Mouse (Mus musculus) lung, adult 18-20 months (tissue): ENCODE data around the gene Ccdc96.

ENCODE experiments used
- DNase-seq, 2 experiments: peaks; one replicate each; pipeline ENCODE4 v3.0.0; 2022; ENCODE audit warnings: mixed read lengths in 2 of 2

The Ccdc96 gene

GRCm38 (mm10) chr5:36484171-36484990 is at the start of gene Ccdc96, which contains the start of gene Tada2b:
Gene Ccdc96 (plus strand): TSS chr5:36484588.
Gene Tada2b (minus strand): TSS chr5:36484285.
- peak; percentile 98 to 99 for DNase-seq

- no peak for DNase-seq
Observed at GRCm38 (mm10) chr5:36436858-36437257, 47.5 kb upstream of the Ccdc96 start.

- no peak for DNase-seq
Observed at GRCm38 (mm10) chr5:36440741-36441140, 43.6 kb upstream of the Ccdc96 start.

- DNase-seq: no peak
Observed at GRCm38 (mm10) chr5:36444611-36445010, 39.8 kb upstream of the Ccdc96 start.

GRCm38 (mm10) chr5:36445028-36445427 is 39.4 kb upstream of the Ccdc96 start:
- no peak for DNase-seq

GRCm38 (mm10) chr5:36446166-36446890 is 38.1 kb upstream of the Ccdc96 start:
- DNase-seq: no peak

GRCm38 (mm10) chr5:36447872-36448271 is 36.5 kb upstream of the Ccdc96 start:
- DNase-seq: no peak

- no peak for DNase-seq
Observed at GRCm38 (mm10) chr5:36449710-36450358, 34.6 kb upstream of the Ccdc96 start.

GRCm38 (mm10) chr5:36451119-36451518 is 33.3 kb upstream of the Ccdc96 start:
- no peak for DNase-seq

- DNase-seq: no peak
Observed at GRCm38 (mm10) chr5:36451872-36452389, 32.5 kb upstream of the Ccdc96 start.

- DNase-seq: no peak
Observed at GRCm38 (mm10) chr5:36452821-36453220, 31.6 kb upstream of the Ccdc96 start.

- DNase-seq: no peak
Observed at GRCm38 (mm10) chr5:36457706-36458105, 26.7 kb upstream of the Ccdc96 start.

- DNase-seq: peak in 1 of 2 experiments; percentile 36
Observed at GRCm38 (mm10) chr5:36458926-36459325, 25.5 kb upstream of the Ccdc96 start.

- DNase-seq: no peak
Observed at GRCm38 (mm10) chr5:36460712-36461111, 23.7 kb upstream of the Ccdc96 start.

- no peak for DNase-seq
Observed at GRCm38 (mm10) chr5:36461231-36461630, 23.2 kb upstream of the Ccdc96 start.

GRCm38 (mm10) chr5:36462810-36463209 is 21.6 kb upstream of the Ccdc96 start:
- peak; percentile 71 to 78 for DNase-seq

- no peak for DNase-seq
Observed at GRCm38 (mm10) chr5:36463391-36463790, 21.0 kb upstream of the Ccdc96 start.

GRCm38 (mm10) chr5:36464709-36465661 is 19.4 kb upstream of the Ccdc96 start, which contains the start of gene Grpel1:
Gene Grpel1 (plus strand): TSS chr5:36464998.
- peak; percentile 100 for DNase-seq

GRCm38 (mm10) chr5:36465889-36466288 is 18.5 kb upstream of the Ccdc96 start:
- DNase-seq: no peak

- DNase-seq: no peak
Observed at GRCm38 (mm10) chr5:36471206-36471605, 13.2 kb upstream of the Ccdc96 start.

- DNase-seq: no peak
Observed at GRCm38 (mm10) chr5:36472876-36473655, 11.3 kb upstream of the Ccdc96 start.
